Mouse (Mus musculus): Measurements from ENCODE around the gene Sema4f.

DNA sequence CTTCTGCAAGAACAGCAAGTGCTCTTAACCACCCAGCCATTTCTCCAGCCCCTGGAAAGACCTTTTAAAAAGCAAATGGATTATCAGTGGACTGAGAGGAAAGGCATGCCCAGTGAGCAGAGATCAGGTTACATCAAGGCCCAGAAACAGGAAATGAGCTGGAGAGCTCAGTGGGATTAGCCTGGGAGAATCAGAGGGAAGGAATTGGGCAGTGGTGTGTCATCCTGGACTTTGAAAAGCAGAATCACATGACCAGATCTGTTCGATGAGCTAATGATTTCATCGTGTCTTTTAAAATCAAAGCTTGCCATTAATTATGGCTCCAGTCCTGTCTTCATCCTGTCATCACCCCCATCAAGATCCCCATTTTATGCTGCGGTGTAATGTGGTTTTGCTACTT lies 77.5 kb downstream of the Sema4f start:
- TF ChIP-seq CTCF (conservative IDR thresholded peaks at IDR 0.05; ENCODE audit: low read length) (no peak), NANOG (IDR thresholded peaks at IDR 0.05; ENCODE audit: borderline replicate concordance, low read length) (no peak)

All from E14TG2a.4 (cell line).